Mouse (Mus musculus): ENCODE results near the gene Ccl19.
"Not testable (repeated sequence)": the region's sequence is repeated elsewhere in the genome, so short reads cannot be mapped to it uniquely, and the experiment has no call there.

Ccl19 gene

DNA sequence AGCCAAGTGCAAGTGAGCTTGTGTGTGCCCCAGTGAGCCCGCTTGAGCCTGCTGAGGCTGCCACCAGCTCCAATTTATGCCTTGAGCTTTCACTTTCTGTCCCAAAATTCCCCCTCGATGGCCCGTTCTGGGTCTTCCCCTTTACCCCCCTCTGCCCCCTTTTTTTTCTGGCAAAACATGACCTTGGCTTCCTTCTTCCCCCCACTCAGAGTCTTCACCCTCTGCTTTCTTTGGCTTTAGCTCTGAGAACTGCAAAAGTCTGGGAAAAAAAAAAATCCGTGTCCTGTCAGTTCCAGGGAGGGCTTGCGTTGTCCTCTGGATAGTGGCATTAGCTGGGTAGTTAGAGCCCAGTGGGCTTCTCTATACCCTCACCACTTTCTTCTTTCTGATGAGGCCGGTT lies at the start of gene Ccl19:
Gene Ccl19 (minus strand): TSS at position 101 of the 400 bp plus-strand sequence.
- not testable (repeated sequence) for DNase-seq (ENCODE audit: low spot score in 2 of 2)

DNA sequence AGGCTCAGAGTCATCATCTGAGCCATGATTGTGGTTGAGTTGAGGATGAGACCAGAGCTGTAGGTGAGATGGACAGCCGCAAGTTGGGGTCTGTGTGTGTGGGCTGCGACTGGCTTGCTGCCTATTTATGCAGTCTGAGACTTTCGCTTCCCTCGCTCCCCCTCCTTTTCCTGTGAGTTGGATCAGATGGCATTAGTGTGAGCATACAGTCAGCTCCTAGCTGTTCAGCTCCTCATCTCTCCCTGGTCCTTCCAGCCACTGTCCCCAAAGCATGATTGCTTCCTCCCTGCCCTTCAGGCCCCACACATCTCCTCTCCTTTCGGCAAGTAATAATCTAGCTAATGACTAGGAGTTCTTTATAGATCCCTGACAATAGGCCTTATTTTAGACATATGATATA lies 17.5 kb upstream of the Ccl19 start, which contains the start of gene Ccl21a:
Gene Ccl21a (minus strand): TSS at position 101 of the 400 bp plus-strand sequence.
- DNase-seq (ENCODE audit: low spot score in 2 of 2): not testable (repeated sequence)

- DNase-seq (ENCODE audit: low spot score in 2 of 2): not testable (repeated sequence)
Measured at GRCm38 (mm10) chr4:42735245-42735644, 21.1 kb downstream of the Ccl19 start, which contains the start of gene 4930578G10Rik. Gene 4930578G10Rik, plus strand, starts transcription at chr4:42735545.
